Mouse (Mus musculus) lung, postnatal 36 days (tissue): ENCODE results near the gene Tmem217.
"Not testable (repeated sequence)": the region's sequence is repeated elsewhere in the genome, so short reads cannot be mapped to it uniquely, and the experiment has no call there.

Experiments
- DNase-seq: peaks from one replicate; pipeline ENCODE4 v3.0.0; 2022; ENCODE audit warnings: mixed read lengths

Gene Tmem217

GRCm38 (mm10) chr17:29548994-29549393 is 3.2 kb downstream of the Tmem217 start:
- no peak for DNase-seq

DNA sequence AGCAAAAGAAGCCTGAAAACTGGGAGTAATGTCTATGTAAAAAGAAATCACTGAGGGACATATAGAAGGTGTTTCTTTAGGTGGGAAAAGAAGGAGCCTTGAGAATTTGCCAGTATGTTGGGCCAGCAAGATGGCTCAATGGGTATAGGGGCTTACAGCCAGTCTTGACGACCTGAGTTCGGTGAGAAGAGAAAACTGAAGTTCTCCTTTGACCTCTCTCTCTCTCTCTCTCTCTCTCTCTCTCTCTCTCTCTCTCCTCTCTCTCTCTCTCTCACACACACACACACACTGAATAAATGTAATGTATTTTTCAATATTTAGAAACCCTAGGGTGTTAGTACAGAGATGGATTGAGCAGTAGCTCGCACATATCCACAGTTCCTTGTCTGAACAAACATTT is 3.7 kb downstream of the Tmem217 start:
- no peak for DNase-seq

- DNase-seq, result no peak
Observed at GRCm38 (mm10) chr17:29545241-29545640, 6.9 kb downstream of the Tmem217 start.

GRCm38 (mm10) chr17:29544064-29544463 is 8.1 kb downstream of the Tmem217 start:
- no peak for DNase-seq

GRCm38 (mm10) chr17:29542831-29543690 is 9.1 kb downstream of the Tmem217 start:
- DNase-seq, result no peak

DNA sequence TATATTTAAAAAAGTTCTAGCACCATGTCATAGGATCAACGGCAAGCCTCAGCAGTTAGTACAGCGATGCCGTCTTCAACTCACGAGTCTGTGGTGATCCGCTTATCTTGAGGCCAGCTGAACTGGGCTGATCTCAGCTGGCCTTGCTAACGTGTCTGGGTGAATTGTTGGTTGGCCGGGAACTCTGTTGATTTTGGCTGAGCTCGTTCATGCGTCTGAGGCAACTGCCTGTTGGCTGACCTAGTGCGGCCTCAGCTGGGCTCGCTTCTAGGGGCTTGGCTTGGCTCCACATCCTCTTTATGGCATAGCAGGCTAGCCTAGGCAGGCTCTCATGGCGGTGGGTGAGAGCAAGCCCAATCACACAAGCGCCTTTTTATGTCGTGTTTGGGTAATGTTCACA is 10.8 kb downstream of the Tmem217 start:
- DNase-seq, result peak; percentile 87

GRCm38 (mm10) chr17:29540426-29540825 is 11.8 kb downstream of the Tmem217 start:
- no peak for DNase-seq

GRCm38 (mm10) chr17:29533866-29534265 is 18.3 kb downstream of the Tmem217 start:
- no peak for DNase-seq

- peak; percentile 26 for DNase-seq
Observed at GRCm38 (mm10) chr17:29531757-29532384, 20.3 kb downstream of the Tmem217 start.

DNA sequence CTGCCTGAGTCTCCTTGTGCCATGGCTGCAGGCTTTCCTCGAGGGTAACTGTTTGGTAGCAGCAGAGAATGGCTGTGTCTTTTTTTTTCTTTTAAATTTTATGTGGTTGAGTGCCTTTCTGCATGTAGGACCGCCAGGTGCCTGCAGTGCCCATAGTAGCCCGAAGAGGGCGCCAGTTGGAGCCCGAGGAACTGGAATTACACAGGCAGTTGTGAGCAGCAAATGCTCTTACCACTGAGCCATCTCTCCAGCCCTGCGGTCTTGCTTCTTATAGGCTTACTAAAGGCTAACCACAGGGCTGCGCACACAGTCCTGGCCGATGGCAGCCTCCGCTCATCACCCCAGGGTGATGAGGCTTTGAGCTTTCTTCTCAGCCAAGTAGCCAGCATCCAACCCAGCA is 20.9 kb downstream of the Tmem217 start:
- DNase-seq, result no peak

GRCm38 (mm10) chr17:29530508-29530907 is 21.7 kb downstream of the Tmem217 start:
- DNase-seq, result no peak

- DNase-seq, result peak; percentile 14
Observed at GRCm38 (mm10) chr17:29528568-29529187, 23.5 kb downstream of the Tmem217 start.

- DNase-seq, result no peak
Observed at GRCm38 (mm10) chr17:29525613-29526012, 26.6 kb downstream of the Tmem217 start.

DNA sequence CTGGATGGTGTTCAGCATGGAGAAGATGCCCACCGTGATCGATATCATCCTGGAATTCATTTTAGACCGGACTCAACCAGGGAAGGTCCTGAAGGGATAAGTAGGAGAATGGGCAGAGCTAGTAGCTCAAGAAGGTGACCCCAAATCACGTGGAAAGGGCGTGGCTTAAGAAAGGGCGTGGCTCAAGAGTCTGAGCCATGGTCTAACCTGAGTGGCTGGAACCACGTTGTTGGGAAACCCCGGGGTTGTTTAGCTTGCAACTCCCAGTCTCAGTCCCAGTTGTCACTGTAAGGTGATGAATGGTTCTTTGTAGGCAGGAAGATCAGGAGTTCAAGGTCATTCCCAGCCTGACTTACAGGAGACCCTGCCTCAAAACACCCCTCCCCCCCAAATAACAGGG is 32.5 kb downstream of the Tmem217 start:
- DNase-seq, result no peak

DNA sequence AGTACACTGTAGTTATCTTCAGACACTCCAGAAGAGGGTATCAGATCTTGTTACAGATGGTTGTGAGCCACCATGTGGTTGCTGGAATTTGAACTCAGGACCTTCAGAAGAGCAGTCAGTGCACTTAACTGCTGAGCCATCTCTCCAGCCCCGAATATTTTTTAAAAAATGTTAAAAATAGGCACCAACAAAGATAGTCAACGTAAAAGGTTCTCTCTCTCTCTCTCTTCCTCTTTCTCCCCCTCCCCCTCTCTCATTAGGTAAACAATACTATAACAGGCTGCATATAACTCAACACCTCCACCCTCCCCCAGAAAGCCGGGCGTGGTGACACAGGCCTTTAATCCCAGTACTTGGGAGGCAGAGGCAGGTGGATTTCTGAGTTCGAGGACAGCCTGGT is 33.5 kb downstream of the Tmem217 start:
- not testable (repeated sequence) for DNase-seq

- DNase-seq, result peak; percentile 88
Observed at GRCm38 (mm10) chr17:29514435-29514834, 37.8 kb downstream of the Tmem217 start.

DNA sequence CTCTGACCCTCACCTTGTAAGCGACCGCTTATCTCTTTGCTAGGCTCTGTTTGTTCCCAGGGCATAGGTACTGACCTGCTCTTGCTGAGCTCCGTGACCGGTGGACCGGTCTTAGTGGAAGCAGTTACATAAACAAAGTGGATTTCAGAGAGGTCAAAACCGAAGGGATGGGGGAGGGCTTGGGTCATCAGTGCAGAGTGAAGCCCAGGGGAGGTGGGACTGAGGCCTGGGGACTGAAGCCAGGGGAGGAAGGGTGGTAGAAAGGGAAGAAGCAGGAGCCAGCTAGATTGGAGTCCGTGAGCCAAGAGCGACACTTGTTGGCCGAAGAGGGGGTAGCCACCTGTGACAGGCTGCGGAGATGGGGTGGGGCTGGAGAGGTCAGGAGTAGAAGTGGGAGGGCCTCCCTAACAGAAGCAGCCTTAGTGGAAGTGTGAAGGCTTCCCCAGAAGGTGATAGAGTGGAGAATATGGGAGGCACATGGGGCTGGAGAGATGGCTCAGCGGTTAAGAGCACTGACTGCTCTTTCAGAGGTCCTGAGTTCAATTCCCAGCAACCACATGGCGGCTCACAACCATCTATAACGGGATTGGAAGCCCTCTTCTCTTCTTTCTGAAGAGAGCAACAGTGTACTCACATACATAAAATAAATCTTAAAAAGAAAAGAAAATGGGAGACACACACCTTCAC is 39.0 kb downstream of the Tmem217 start:
- peak; percentile 83 for DNase-seq

DNA sequence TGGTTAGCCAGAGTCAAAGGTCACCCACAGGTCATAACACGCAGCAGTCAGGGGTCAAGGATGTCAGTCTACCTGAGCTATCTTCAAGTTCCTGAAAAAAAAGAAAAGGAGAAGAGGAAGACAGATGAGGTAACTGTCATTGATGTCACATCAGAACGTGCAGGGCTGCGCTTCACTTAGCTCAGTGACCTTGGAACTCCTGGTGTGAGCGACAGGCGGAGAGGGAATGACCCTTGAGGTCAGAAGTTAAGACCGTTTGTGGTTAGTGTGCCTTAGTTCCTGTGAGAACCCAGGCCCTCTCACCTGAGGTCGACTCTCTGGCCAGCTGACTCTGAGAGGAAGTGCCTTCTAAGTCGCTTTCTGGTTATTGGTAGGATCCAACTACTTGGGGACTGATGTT is 41.5 kb downstream of the Tmem217 start:
- no peak for DNase-seq

- DNase-seq, result no peak
Observed at GRCm38 (mm10) chr17:29508927-29509608, 43.1 kb downstream of the Tmem217 start.

DNA sequence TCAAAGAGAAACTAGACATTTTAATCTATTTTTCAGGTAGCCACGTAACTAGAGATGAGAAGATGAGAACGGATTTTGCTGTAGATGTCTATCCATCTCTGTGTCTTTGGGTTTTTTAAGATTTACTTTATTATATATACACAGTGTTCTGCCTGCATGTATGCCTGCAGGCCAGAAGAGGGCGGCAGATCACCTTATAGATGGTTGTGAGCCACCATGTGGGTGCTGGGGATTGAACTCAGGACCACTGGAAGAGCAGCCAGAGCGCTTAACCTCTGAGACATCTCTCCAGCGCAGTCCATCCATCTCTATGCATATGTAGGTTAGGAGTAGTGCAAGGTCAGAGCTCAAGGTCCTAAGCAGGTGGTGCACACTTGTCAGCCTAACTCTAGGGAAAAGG is 48.5 kb downstream of the Tmem217 start:
- DNase-seq, result no peak

GRCm38 (mm10) chr17:29502669-29503665 is 49.2 kb downstream of the Tmem217 start:
- DNase-seq, result no peak
